9 mouse cellular contexts compared by ENCODE assay signal in genomic region chr5:44476356-44476755, GRCm38 (mm10).
A peak's percentile ranks its signal among the peaks of the same experiment; 100 is the strongest.
DNase-seq lines count a peak whose midpoint lies in the region; ATAC-seq and TF ChIP-seq lines count a peak whose summit lies in the region.
"Had no signal": no experiment of that assay in that cellular context is flagged by ENCODE, and none has a peak within 500 bp of the region (broad histone marks: within the 10 kb centered on the region; RNA-seq: fewer than 3 reads in every experiment).

No protein-coding gene starts in this region.

- peak; percentile 36; the same call in 1 of the 2 replicates for ATAC-seq in limb, embryonic 11.5 days (ENCODE audit: insufficient number of reproducible peaks, low FRiP score, low TSS enrichment, low read depth)
- ATAC-seq in cerebellum, adult (ENCODE audit: insufficient number of reproducible peaks, low FRiP score, low TSS enrichment) = no peak

- 35% methylated on average over 4 of the region's 4 CpGs for WGBS in kidney, adult 2 months
- WGBS in limb, embryonic 11.5 days = 13% methylated on average over 4 of the region's 4 CpGs

- no peak overlapping the region for H3K4me3 ChIP-seq in kidney, adult 2 months (ENCODE audit: insufficient read depth, low read depth, low read length)
- H3K4me3 ChIP-seq in ES-Bruce4 (ENCODE audit: low read depth, low read length) = no peak overlapping the region
- H3K4me3 ChIP-seq in limb, embryonic 11.5 days (ENCODE audit: low read depth, low read length) = no peak overlapping the region

- no peak overlapping the region for H3K27ac ChIP-seq in kidney, adult 2 months (ENCODE audit: insufficient read depth, low read depth, low read length)
- H3K27ac ChIP-seq in ES-Bruce4 (ENCODE audit: insufficient read depth, low read length) = no peak overlapping the region
- no peak overlapping the region for H3K27ac ChIP-seq in limb, embryonic 11.5 days (replicated peaks; ENCODE audit: low read depth, low read length)

- no peaks in the 10 kb centered on the region for H3K9me3 ChIP-seq in ES-Bruce4 (replicated peaks; ENCODE audit: control insufficient read depth, insufficient read depth, low read length, poor library complexity, severe bottlenecking)
- H3K9me3 ChIP-seq in limb, embryonic 11.5 days (ENCODE audit: control insufficient read depth, low read length) = no peaks in the 10 kb centered on the region

- TF ChIP-seq CTCF in kidney, adult 2 months (conservative IDR thresholded peaks at IDR 0.05; ENCODE audit: insufficient read depth, insufficient read length, low read depth, low read length) = 0 out of 2 replicates have a peak, but pooled peaks have one; percentile 11
- peak; percentile 34 for TF ChIP-seq CTCF in ES-Bruce4 (IDR thresholded peaks at IDR 0.05; ENCODE audit: low read depth, low read length)

- no peak for DNase-seq in kidney, adult 2 months
- no peak for DNase-seq in kidney, adult 11 months
- peak; percentile 11 for DNase-seq in 416B (ENCODE audit: low read depth)
- peak; percentile 37 for DNase-seq in limb, embryonic 11.5 days (ENCODE audit: low spot score)
- DNase-seq in yolk sac, embryonic 10.5 days (ENCODE audit: low spot score) = no peak
- DNase-seq: heart, postnatal 36 days; thymus, postnatal 36 days had no signal

- H3K9ac ChIP-seq in ES-Bruce4 (ENCODE audit: low read depth, poor library complexity, severe bottlenecking) = no peak overlapping the region
- H3K9ac ChIP-seq in limb, embryonic 11.5 days (ENCODE audit: low read length) = no peak overlapping the region

- no peaks in the 10 kb centered on the region for H3K27me3 ChIP-seq in kidney, adult 2 months (replicated peaks; ENCODE audit: control insufficient read depth, insufficient read depth, low read length)
- no peaks in the 10 kb centered on the region for H3K27me3 ChIP-seq in ES-Bruce4 (ENCODE audit: control insufficient read depth, insufficient read depth, low read length, poor library complexity, severe bottlenecking)
- no peaks in the 10 kb centered on the region for H3K27me3 ChIP-seq in limb, embryonic 11.5 days (ENCODE audit: control insufficient read depth, insufficient read depth, low read length)

- H3K4me2 ChIP-seq in limb, embryonic 11.5 days (ENCODE audit: low read depth, severe bottlenecking) = no peak overlapping the region

- TF ChIP-seq EP300 in ES-Bruce4 (IDR thresholded peaks at IDR 0.05; ENCODE audit: insufficient read depth, low read depth, low read length) = no peak

- H3K36me3 ChIP-seq in kidney, adult 2 months (ENCODE audit: control insufficient read depth, insufficient read depth, low read length) = no peaks in the 10 kb centered on the region; the same call in 1 of the 2 replicates
- H3K36me3 ChIP-seq in ES-Bruce4 (ENCODE audit: control insufficient read depth, insufficient read depth, low read length, poor library complexity, severe bottlenecking) = no peaks in the 10 kb centered on the region
- H3K36me3 ChIP-seq in limb, embryonic 11.5 days (ENCODE audit: control insufficient read depth, insufficient read depth, low read length) = no peaks in the 10 kb centered on the region

- no peak for TF ChIP-seq POLR2A in kidney, adult 2 months (IDR thresholded peaks at IDR 0.05; ENCODE audit: low read depth, low read length)
- no peak for TF ChIP-seq POLR2A in ES-Bruce4 (IDR thresholded peaks at IDR 0.05; ENCODE audit: insufficient read depth, low read length)

- 0 out of 2 replicates have a peak, but pooled peaks cover 2% of the 10 kb centered on the region for H3K4me1 ChIP-seq in kidney, adult 2 months (ENCODE audit: control insufficient read depth, insufficient read depth, low read length)
- H3K4me1 ChIP-seq in ES-Bruce4 (ENCODE audit: control insufficient read depth, insufficient read depth, low read length) = no peaks in the 10 kb centered on the region
- H3K4me1 ChIP-seq in limb, embryonic 11.5 days (ENCODE audit: control insufficient read depth, insufficient read depth, low read length) = 0 out of 2 replicates have a peak, but pooled peaks cover 2% of the 10 kb centered on the region

Comparison
In these comparisons a context has a peak if more than half of its experiments do, and no peak if none do; other contexts are left out.
1. DNase-seq: peak in 416B (single experiment) and limb, embryonic 11.5 days (single experiment); none in kidney, adult 2 months (single experiment), kidney, adult 11 months (single experiment) and yolk sac, embryonic 10.5 days (single experiment).